Mouse (Mus musculus): Measurements from ENCODE around the gene Ropn1.
"Not testable (repeated sequence)": the region's sequence is repeated elsewhere in the genome, so short reads cannot be mapped to it uniquely, and the experiment has no call there.

The Ropn1 gene

DNA sequence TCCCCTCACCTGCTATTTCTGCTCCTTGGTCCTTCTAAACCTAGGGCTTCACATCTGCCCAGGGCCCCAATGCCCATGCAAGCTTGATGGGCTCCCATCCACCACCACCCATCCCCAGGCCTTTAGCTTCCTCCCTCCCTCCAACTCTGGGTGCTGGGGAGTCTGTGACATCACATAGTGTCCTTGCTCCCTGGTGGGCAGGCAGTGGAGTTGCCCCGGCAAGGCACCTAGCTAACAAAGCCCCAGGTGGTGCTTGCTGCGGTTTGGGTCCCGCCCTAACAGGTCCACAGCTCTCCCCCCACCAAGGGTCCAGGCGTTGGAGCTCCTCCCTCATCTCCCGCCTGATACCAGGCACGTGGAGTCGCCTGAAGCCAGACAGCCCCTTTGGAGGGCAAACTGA is at the start of gene Ropn1:
Gene Ropn1 (plus strand): TSS at position 301 of the 400 bp plus-strand sequence.
- DNase-seq (ENCODE audit: low spot score) = no peak

- no peak for DNase-seq (ENCODE audit: low spot score)
Measured at GRCm38 (mm10) chr16:34601954-34602353, 47.8 kb upstream of the Ropn1 start.

GRCm38 (mm10) chr16:34603076-34603475 is 46.6 kb upstream of the Ropn1 start:
- DNase-seq (ENCODE audit: low spot score) = no peak

DNA sequence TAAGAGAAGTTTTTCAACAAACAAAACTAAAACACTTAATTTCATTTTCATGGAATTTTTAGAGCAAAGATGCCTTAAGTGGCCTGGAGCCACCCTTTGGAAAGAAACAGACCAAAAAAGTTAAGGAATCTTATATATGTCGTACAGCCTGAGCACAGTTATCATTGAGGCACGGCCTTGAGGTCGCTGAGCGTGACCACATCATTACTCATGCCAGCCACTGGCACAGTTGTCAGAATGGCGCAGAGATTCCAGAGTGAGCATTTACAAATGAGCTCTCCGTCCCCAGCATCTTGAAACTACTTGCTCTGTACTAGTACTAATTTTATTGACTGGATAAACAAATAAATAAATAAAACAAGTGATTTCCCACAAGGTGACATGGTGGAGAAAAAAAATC is 45.9 kb upstream of the Ropn1 start:
- no peak for DNase-seq (ENCODE audit: low spot score)

GRCm38 (mm10) chr16:34605679-34606078 is 44.0 kb upstream of the Ropn1 start:
- DNase-seq (ENCODE audit: low spot score) = no peak

DNA sequence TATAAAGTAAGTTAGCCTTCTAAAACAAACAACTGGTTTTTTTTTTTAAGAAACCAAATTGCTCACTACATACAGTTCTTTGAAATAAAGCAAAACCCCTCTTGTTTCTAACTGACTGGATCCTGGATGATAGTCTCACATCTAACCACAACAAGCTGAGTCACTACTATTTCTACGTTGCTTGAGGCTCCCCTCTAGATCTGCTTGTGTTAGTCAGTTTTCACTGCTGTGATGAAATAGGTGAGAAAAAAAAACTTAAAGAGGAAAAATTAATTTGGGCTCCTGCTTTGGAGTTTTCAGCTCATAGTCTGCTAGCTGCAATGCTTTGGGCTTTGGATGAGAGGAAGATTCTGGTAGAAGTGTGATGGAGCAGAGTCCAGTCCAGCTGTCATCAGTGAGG is 39.6 kb upstream of the Ropn1 start:
- no peak for DNase-seq (ENCODE audit: low spot score)

- no peak for DNase-seq (ENCODE audit: low spot score)
Measured at GRCm38 (mm10) chr16:34614021-34614420, 35.7 kb upstream of the Ropn1 start.

GRCm38 (mm10) chr16:34627591-34627990 is 22.1 kb upstream of the Ropn1 start:
- no peak for DNase-seq (ENCODE audit: low spot score)

GRCm38 (mm10) chr16:34628397-34628796 is 21.3 kb upstream of the Ropn1 start:
- DNase-seq (ENCODE audit: low spot score) = no peak

GRCm38 (mm10) chr16:34635557-34635956 is 14.2 kb upstream of the Ropn1 start:
- DNase-seq (ENCODE audit: low spot score) = no peak

DNA sequence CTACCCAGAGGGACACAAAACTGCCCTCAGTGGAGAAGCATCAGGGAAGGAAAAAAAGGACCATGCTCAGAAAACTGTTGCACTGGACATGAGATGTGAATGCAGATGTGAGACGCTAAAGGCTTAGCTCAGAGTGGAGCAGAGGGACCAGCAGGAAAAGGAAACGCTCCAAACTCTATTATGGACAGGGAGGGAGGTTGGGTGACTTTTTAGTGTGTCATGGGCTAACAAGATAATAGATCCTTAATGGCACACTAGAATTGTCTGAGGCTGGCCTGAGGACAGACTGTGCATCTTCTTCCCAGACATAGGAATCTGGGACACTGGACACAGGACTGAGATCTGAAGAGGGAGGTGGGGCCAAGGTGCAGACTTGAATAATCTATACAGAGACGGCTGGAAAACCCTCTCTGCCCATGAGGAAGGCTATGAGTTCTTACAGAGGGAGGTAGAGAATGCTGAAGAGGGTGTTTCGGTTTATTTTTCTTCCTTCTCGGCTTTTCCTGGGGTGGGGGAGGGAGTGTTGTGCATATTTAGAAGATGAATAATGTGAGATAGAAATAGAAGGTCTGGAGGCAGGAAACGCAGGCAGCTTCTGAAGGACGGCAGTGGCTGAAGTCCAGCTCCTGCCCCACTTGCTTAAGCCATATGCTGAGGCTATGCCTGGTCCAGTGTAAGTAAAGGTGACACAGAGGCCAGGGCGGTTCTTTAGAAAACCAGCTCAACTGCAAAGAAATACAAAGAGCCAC is 6.0 kb upstream of the Ropn1 start:
- DNase-seq (ENCODE audit: low spot score) = no peak

GRCm38 (mm10) chr16:34653023-34653422 is 3.3 kb downstream of the Ropn1 start:
- DNase-seq (ENCODE audit: low spot score) = no peak

- DNase-seq (ENCODE audit: low spot score) = not testable (repeated sequence)
Measured at GRCm38 (mm10) chr16:34657566-34657965, 7.8 kb downstream of the Ropn1 start.

GRCm38 (mm10) chr16:34657983-34658382 is 8.3 kb downstream of the Ropn1 start:
- DNase-seq (ENCODE audit: low spot score) = no peak

GRCm38 (mm10) chr16:34658388-34658787 is 8.7 kb downstream of the Ropn1 start:
- no peak for DNase-seq (ENCODE audit: low spot score)

DNA sequence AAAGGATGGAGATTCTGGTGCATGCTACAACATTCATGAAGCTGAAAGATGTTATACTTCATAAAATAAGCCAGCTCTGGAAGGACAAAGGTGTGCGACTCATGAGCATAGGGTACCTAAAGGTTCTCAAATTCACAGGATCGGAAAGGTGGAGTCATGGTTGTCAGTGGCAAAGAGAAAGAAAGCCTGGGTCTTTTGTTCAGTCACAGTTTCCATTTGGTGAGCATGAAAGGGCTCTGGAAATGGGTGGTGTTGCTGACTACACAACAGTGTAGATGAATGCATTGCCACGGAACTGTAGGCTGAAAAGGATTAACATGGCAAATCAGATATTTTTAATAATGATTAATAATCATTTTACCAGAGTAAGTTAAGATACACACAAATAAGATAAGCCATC is 14.8 kb downstream of the Ropn1 start:
- DNase-seq (ENCODE audit: low spot score) = no peak

- peak; percentile 67 for DNase-seq (ENCODE audit: low spot score)
Measured at GRCm38 (mm10) chr16:34667031-34667726, 17.5 kb downstream of the Ropn1 start.

DNA sequence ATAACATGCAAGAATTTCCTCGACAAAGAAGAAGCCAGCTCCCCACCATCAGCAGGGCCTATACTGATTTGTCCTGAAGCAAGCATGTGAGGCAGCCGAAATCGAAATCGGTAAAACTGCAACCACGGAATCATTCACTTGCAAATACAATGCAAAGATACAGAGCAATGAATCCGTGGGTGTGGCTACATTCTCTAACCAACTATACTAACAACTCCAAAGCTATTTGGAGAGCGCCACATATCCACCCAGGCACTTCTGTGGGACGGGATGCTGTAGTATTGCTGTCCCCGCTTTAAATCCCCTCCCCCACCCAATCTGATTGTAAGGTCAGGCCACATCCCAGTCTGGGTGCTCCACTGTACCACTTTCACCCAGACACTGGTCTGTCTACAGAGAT is 18.6 kb downstream of the Ropn1 start:
- DNase-seq (ENCODE audit: low spot score) = no peak

GRCm38 (mm10) chr16:34671966-34672365 is 22.2 kb downstream of the Ropn1 start:
- no peak for DNase-seq (ENCODE audit: low spot score)

GRCm38 (mm10) chr16:34672822-34673221 is 23.1 kb downstream of the Ropn1 start:
- DNase-seq (ENCODE audit: low spot score) = no peak

- DNase-seq (ENCODE audit: low spot score) = no peak
Measured at GRCm38 (mm10) chr16:34674365-34674764, 24.6 kb downstream of the Ropn1 start.

GRCm38 (mm10) chr16:34681823-34682222 is 32.1 kb downstream of the Ropn1 start:
- DNase-seq (ENCODE audit: low spot score) = no peak

- no peak for DNase-seq (ENCODE audit: low spot score)
Measured at GRCm38 (mm10) chr16:34689879-34690278, 40.2 kb downstream of the Ropn1 start.
